Mouse (Mus musculus): ENCODE measurements around the gene Bax. TPM values are rescaled to one million over a fixed set of nuclear protein-coding genes. Genes with fewer than 3 reads are reported as not detected.

The Bax gene
- polyA plus RNA-seq, 1 experiment from 2014 or later = 201 TPM

DNA sequence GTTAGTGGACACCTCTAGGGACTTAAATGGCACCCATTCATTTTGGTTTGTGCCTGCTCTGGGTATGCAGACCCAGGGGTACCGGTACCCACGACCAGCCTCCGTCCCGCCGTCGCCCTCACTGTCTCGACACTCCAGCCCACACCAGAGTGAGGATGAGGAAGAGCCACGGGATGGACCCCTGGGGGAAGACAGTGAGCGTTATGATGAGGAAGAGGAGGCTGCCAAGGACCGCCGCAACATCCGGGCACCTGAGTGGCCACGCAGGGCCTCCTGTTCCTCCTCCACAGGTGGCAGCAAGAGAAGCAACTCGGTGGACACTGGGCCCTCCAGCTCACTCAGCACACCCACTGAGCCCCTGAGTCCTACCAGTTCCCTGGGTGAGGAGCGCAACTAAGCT, 11.7 kb downstream of the Bax start:
- peaks cover 16% of the 10 kb centered on the region for H3K4me1 ChIP-seq (ENCODE audit: control insufficient read depth, insufficient read depth, low read length)
- H3K9me3 ChIP-seq (ENCODE audit: control insufficient read depth, low read length) = no peaks in the 10 kb centered on the region
- no peaks in the 10 kb centered on the region for H3K27me3 ChIP-seq (ENCODE audit: control insufficient read depth, insufficient read depth, low read length)
- WGBS = 92% methylated on average over 15 of the region's 15 CpGs
- no peak overlapping the region for H3K9ac ChIP-seq (ENCODE audit: low read length)
- no peak for ATAC-seq (ENCODE audit: low FRiP score)
- H3K4me2 ChIP-seq = no peak overlapping the region
- DNase-seq (ENCODE audit: low spot score, missing footprints) = no peak
- peaks cover 17% of the 10 kb centered on the region for H3K36me3 ChIP-seq (ENCODE audit: control insufficient read depth, insufficient read depth, low read length)
- no peak overlapping the region for H3K27ac ChIP-seq (ENCODE audit: low read depth, low read length)
- H3K4me3 ChIP-seq (ENCODE audit: low read depth, low read length) = no peak overlapping the region

DNA sequence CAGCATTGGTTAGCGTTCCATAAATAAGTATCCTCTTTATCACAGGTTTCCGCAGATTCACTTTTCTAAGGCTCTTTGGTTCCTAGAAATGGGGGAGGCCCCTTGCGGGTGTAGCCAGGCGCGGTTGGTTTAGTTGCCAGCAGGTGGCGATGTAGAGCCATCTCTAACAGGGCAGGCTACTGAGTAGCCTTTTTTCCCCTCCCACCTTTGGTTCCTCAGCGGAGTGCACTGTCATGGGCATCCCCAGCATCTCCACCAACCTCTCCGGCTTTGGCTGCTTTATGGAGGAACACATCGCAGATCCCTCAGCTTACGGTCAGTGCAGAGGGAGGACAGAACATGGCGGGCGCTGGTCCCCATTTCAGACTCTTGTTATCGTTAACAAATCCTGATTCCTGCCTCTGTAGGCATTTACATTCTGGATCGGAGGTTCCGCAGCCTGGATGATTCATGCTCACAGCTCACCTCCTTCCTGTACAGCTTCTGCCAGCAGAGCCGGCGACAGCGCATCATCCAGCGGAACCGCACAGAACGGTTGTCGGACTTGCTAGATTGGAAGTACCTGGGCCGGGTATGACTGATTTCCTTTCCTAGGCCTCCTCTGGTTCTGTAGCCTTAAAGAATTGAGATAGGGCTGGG, 15.2 kb downstream of the Bax start:
- H3K9ac ChIP-seq (ENCODE audit: low read length) = no peak overlapping the region; the same call in 1 of the 2 replicates
- H3K9me3 ChIP-seq (ENCODE audit: control insufficient read depth, low read length) = no peaks in the 10 kb centered on the region
- ATAC-seq (ENCODE audit: low FRiP score) (peak; percentile 65), DNase-seq (ENCODE audit: low spot score, missing footprints) (peak; percentile 98)
- peaks cover 4% of the 10 kb centered on the region for H3K36me3 ChIP-seq (ENCODE audit: control insufficient read depth, insufficient read depth, low read length)
- H3K27me3 ChIP-seq (ENCODE audit: control insufficient read depth, insufficient read depth, low read length) = no peaks in the 10 kb centered on the region
- no peaks in the 10 kb centered on the region for H3K4me1 ChIP-seq (ENCODE audit: control insufficient read depth, insufficient read depth, low read length)
- H3K4me2 ChIP-seq = no peak overlapping the region
- 56% methylated on average over 23 of the region's 23 CpGs for WGBS
- no peak overlapping the region for H3K4me3 ChIP-seq (ENCODE audit: low read depth, low read length)
- no peak overlapping the region for H3K27ac ChIP-seq (ENCODE audit: low read depth, low read length)

GRCm38 (mm10) chr7:45449974-45450373, 16.7 kb downstream of the Bax start:
- 100% methylated on average over 1 of the region's 1 CpGs for WGBS
- ATAC-seq (ENCODE audit: low FRiP score) (no peak), DNase-seq (ENCODE audit: low spot score, missing footprints) (peak; percentile 77)
- Histone ChIP-seq H3K27me3 (ENCODE audit: control insufficient read depth, insufficient read depth, low read length) (no peaks in the 10 kb centered on the region), H3K36me3 (ENCODE audit: control insufficient read depth, insufficient read depth, low read length) (peaks cover 4% of the 10 kb centered on the region), H3K4me1 (ENCODE audit: control insufficient read depth, insufficient read depth, low read length) (no peaks in the 10 kb centered on the region), H3K9me3 (ENCODE audit: control insufficient read depth, low read length) (no peaks in the 10 kb centered on the region), H3K4me2 (no peak overlapping the region), H3K9ac (ENCODE audit: low read length) (no peak overlapping the region), H3K4me3 (ENCODE audit: low read depth, low read length) (no peak overlapping the region), H3K27ac (ENCODE audit: low read depth, low read length) (no peak overlapping the region)

- Histone ChIP-seq H3K9ac (ENCODE audit: low read length) (no peak overlapping the region), H3K4me3 (ENCODE audit: low read depth, low read length) (no peak overlapping the region), H3K4me1 (ENCODE audit: control insufficient read depth, insufficient read depth, low read length) (no peaks in the 10 kb centered on the region), H3K9me3 (ENCODE audit: control insufficient read depth, low read length) (no peaks in the 10 kb centered on the region), H3K27me3 (ENCODE audit: control insufficient read depth, insufficient read depth, low read length) (no peaks in the 10 kb centered on the region), H3K27ac (ENCODE audit: low read depth, low read length) (no peak overlapping the region), H3K36me3 (ENCODE audit: control insufficient read depth, insufficient read depth, low read length) (peaks cover 10% of the 10 kb centered on the region), H3K4me2 (no peak overlapping the region)
- 34% methylated on average over 11 of the region's 11 CpGs for WGBS
- DNase-seq (ENCODE audit: low spot score, missing footprints) (peak; percentile 85), ATAC-seq (ENCODE audit: low FRiP score) (no peak)
Measured at GRCm38 (mm10) chr7:45447325-45447990, 19.2 kb downstream of the Bax start.

DNA sequence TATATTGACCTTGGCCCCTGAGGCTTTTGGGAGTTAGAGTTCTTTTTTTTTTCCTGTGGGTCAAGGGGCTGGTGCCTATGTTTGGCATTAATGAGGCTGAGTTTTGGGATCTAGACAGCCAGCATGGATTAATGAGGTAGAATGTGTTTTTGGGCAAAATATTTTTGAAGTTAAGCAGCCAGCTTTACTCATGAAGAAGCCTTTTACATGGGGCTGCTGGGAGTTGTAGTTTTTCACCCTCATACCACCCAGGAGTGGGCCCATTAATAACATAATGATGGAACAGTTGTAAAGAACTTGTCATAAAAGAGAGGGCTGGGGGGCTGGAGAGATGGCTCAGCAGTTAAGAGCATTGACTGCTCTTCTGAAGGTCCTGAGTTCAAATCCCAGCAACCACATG, 20.1 kb downstream of the Bax start:
- DNase-seq (ENCODE audit: low spot score, missing footprints) = no peak
- Histone ChIP-seq H3K36me3 (ENCODE audit: control insufficient read depth, insufficient read depth, low read length) (peaks cover 10% of the 10 kb centered on the region), H3K4me3 (ENCODE audit: low read depth, low read length) (no peak overlapping the region), H3K9ac (ENCODE audit: low read length) (no peak overlapping the region), H3K27ac (ENCODE audit: low read depth, low read length) (no peak overlapping the region), H3K27me3 (ENCODE audit: control insufficient read depth, insufficient read depth, low read length) (no peaks in the 10 kb centered on the region), H3K4me1 (ENCODE audit: control insufficient read depth, insufficient read depth, low read length) (no peaks in the 10 kb centered on the region), H3K9me3 (ENCODE audit: control insufficient read depth, low read length) (no peaks in the 10 kb centered on the region), H3K4me2 (no peak overlapping the region)
- ATAC-seq (ENCODE audit: low FRiP score) = no peak

- WGBS = 92% methylated on average over 22 of the region's 22 CpGs
- peaks cover 10% of the 10 kb centered on the region; the same call in 1 of the 2 replicates for H3K36me3 ChIP-seq (ENCODE audit: control insufficient read depth, insufficient read depth, low read length)
Measured at GRCm38 (mm10) chr7:45443526-45444420, 22.9 kb downstream of the Bax start.

DNA sequence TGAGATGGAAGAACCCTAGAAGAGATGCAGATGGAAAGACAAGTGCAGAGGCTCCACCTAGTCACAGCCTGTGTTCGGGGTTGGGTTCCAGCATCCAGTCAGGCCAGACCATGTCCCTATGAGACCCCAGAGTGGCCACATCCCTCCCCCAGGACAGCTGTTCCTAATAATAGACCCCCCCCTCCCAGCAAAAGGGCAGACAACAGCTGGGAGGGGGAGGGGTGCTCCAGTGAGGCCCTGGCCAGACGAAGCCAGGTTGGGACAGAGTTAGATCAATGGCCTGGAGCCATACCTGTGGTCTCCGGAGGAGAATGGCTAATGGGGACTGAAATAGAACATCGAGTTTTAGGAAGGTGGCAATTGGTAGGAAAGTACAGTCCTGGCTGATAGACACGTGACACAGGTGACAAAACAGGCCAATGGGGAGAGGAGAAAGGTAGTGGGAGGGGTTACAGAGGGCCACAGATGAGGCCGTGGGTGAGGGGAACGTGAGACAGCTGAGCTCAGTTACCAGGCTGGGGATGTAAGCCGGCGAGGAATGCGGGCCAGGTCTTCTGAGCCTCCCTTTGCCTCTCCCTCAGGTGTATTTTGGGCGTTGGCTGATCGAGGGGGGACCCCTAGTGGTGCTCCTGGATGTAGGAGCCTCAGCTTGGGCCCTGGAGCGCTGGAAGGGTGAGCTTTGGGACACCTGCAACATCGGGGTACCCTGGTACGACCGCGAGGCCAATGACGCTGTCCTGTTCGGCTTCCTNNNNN, 29.0 kb downstream of the Bax start, which contains the start of gene Ruvbl2:
Gene Ruvbl2, minus strand, starts transcription at position 576 of the 756 bp plus-strand sequence.
- Histone ChIP-seq H3K4me1 (ENCODE audit: control insufficient read depth, insufficient read depth, low read length) (peaks cover 31% of the 10 kb centered on the region), H3K27ac (ENCODE audit: low read depth, low read length) (no peak within 1 kb of the TSS), H3K36me3 (ENCODE audit: control insufficient read depth, insufficient read depth, low read length) (no peaks in the 10 kb centered on the region), H3K4me3 (ENCODE audit: low read depth, low read length) (no peak within 1 kb of the TSS), H3K9me3 (ENCODE audit: control insufficient read depth, low read length) (no peaks in the 10 kb centered on the region), H3K27me3 (ENCODE audit: control insufficient read depth, insufficient read depth, low read length) (no peaks in the 10 kb centered on the region), H3K4me2 (no peak within 1 kb of the TSS), H3K9ac (ENCODE audit: low read length) (no peak within 1 kb of the TSS)
- DNase-seq (ENCODE audit: low spot score, missing footprints) = peak; percentile 85
- 21% methylated on average over 19 of the region's 19 CpGs for WGBS
- no peak for ATAC-seq (ENCODE audit: low FRiP score)

More at GRCm38 (mm10) chr7:45443526-45444420, 22.9 kb downstream of the Bax start:
- Histone ChIP-seq H3K9ac (ENCODE audit: low read length) (no peak overlapping the region), H3K27ac (ENCODE audit: low read depth, low read length) (no peak overlapping the region), H3K4me1 (ENCODE audit: control insufficient read depth, insufficient read depth, low read length) (no peaks in the 10 kb centered on the region), H3K9me3 (ENCODE audit: control insufficient read depth, low read length) (no peaks in the 10 kb centered on the region), H3K4me2 (no peak overlapping the region), H3K4me3 (ENCODE audit: low read depth, low read length) (no peak overlapping the region), H3K27me3 (ENCODE audit: control insufficient read depth, insufficient read depth, low read length) (no peaks in the 10 kb centered on the region)
- ATAC-seq (ENCODE audit: low FRiP score) (no peak), DNase-seq (ENCODE audit: low spot score, missing footprints) (peak; percentile 41)

GRCm38 (mm10) chr7:45437046-45437445, 29.7 kb downstream of the Bax start:
- H3K4me1 ChIP-seq (ENCODE audit: control insufficient read depth, insufficient read depth, low read length) = peaks cover 31% of the 10 kb centered on the region
- no peak overlapping the region for H3K27ac ChIP-seq (ENCODE audit: low read depth, low read length)
- no peaks in the 10 kb centered on the region for H3K9me3 ChIP-seq (ENCODE audit: control insufficient read depth, low read length)
- H3K9ac ChIP-seq (ENCODE audit: low read length) = no peak overlapping the region
- H3K27me3 ChIP-seq (ENCODE audit: control insufficient read depth, insufficient read depth, low read length) = no peaks in the 10 kb centered on the region
- 31% methylated on average over 6 of the region's 6 CpGs for WGBS
- ATAC-seq (ENCODE audit: low FRiP score) = no peak
- H3K4me3 ChIP-seq (ENCODE audit: low read depth, low read length) = no peak overlapping the region
- DNase-seq (ENCODE audit: low spot score, missing footprints) = peak; percentile 61
- H3K4me2 ChIP-seq = no peak overlapping the region
- no peaks in the 10 kb centered on the region for H3K36me3 ChIP-seq (ENCODE audit: control insufficient read depth, insufficient read depth, low read length)

Measured in midbrain, embryonic 11.5 days (tissue).